Mouse (Mus musculus) olfactory bulb, adult 2 months (tissue): ENCODE results near the gene Plin5. TPM values are rescaled to one million over a fixed set of nuclear protein-coding genes. Genes with fewer than 3 reads are reported as not detected.
"Not testable (repeated sequence)": the region's sequence is repeated elsewhere in the genome, so short reads cannot be mapped to it uniquely, and the experiment has no call there.

Experiments used
- H3K27ac ChIP-seq: fragments of 200-500 bp; 2 replicates; pipeline ENCODE4 v1.5.1; 2012; ENCODE audit warnings: low read depth, low read length; ENCODE audit not compliant: insufficient read depth
- H3K4me1 ChIP-seq: fragments of 200-500 bp; 2 replicates; pipeline ENCODE4 v1.6.1; 2012; ENCODE audit warnings: low read length; ENCODE audit not compliant: control insufficient read depth, insufficient read depth
- H3K4me3 ChIP-seq: fragments of 200-500 bp; 2 replicates; pipeline ENCODE4 v1.5.1; 2012; ENCODE audit warnings: mild to moderate bottlenecking, low read depth, low read length, moderate library complexity; ENCODE audit not compliant: insufficient read depth
- CTCF ChIP-seq: fragments of 200-500 bp; IDR thresholded peaks from 2 replicates; pipeline ENCODE4 v1.5.1; 2012; ENCODE audit warnings: low read depth, mild to moderate bottlenecking, low read length, moderate library complexity; ENCODE audit not compliant: insufficient read depth
- POLR2A ChIP-seq: fragments of 200-500 bp; IDR thresholded peaks from 2 replicates; pipeline ENCODE4 v1.6.1; 2012; ENCODE audit warnings: mild to moderate bottlenecking, low read depth, low read length, moderate library complexity; ENCODE audit not compliant: insufficient read depth
- WGBS: fragments of 180-500 bp; shearing (Covaris S2); methylation state at CpG from one replicate; pipeline ENCODE4 v1.1.7; 2018; 5-methylcytosine and 5-hydroxymethylcytosine counted together
- polyA plus RNA-seq: library from polyadenylated mRNA; stranded (reverse); fragments of >200 nt; gene quantifications from 2 replicates; pipeline ENCODE4 v1.2.4, GENCODE M21; 2012; ENCODE audit warnings: low replicate concordance; ENCODE audit not compliant: missing spikeins, insufficient read depth, insufficient read length

The Plin5 gene
- polyA plus RNA-seq, 1 experiment, result not detected

DNA sequence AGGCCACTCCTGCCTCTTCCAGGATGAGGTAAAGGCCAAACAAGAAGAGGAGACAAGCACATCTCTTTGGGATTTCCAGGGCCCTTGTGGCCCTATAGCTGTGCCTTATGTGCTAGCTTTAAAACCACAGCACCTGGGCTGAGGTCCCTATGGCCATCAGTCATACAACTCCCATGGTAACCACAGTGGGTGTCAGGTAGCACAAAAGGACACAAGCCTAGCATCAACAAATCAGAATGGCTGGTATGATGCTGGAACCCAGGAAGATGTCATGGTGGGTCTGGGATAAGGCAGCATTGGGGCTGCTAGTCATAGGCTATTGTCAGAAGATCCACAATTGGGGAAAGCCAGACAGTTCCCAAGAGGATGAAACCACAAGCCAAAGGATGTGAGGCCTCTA is 46.3 kb downstream of the Plin5 start:
- peaks cover 5% of the 10 kb centered on the region for H3K4me1 ChIP-seq
- TF ChIP-seq POLR2A, result no peak
- TF ChIP-seq CTCF, result no peak
- H3K4me3 ChIP-seq, result no peak overlapping the region
- no peak overlapping the region for H3K27ac ChIP-seq

DNA sequence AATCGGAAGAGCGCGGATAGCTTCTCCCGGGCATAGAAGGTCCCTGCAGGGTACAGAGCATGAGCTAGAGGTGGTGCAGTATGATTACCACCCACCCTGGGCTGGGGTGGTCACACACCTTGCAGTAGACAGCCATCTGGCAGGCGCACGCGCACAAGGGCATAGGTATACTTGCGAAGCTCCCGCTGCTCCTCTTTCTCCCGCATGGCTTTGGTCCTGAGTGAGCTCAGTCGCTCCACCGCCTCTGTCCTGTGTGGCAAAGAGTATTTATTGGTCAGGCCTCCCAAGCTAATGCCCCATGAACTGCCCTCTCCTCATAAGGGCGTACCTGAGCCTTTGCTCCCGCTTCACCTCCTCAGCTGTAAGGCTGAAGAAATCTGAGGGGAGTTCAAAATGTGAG is 48.3 kb downstream of the Plin5 start:
- Histone ChIP-seq H3K27ac (no peak overlapping the region), H3K4me3 (no peak overlapping the region), H3K4me1 (peaks cover 2% of the 10 kb centered on the region)
- WGBS, result 95% methylated on average over 14 of the region's 14 CpGs
- TF ChIP-seq POLR2A (no peak), CTCF (no peak)

DNA sequence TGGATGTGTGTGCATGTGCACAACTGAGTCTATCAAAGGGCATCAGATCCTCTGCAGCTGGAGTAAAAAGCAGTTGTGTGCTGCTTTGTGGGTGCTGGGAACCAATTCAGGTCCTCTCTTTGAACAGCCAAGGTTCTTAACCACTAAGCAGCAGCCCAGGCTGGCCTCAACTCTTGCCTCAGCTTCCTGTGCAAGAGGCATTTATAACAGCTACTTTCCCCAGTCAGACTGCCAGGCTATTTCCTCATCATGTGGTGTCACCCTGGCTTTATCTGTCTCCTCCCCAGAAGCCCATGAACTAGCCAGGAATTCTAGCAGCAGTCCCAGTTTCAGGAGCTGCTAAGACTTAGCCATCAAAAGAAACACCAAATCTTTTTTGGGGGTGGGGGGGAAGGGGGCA is 50.9 kb downstream of the Plin5 start:
- H3K4me3 ChIP-seq, result no peak overlapping the region
- TF ChIP-seq CTCF (no peak), POLR2A (no peak)
- H3K4me1 ChIP-seq, result no peaks in the 10 kb centered on the region
- no peak overlapping the region for H3K27ac ChIP-seq

DNA sequence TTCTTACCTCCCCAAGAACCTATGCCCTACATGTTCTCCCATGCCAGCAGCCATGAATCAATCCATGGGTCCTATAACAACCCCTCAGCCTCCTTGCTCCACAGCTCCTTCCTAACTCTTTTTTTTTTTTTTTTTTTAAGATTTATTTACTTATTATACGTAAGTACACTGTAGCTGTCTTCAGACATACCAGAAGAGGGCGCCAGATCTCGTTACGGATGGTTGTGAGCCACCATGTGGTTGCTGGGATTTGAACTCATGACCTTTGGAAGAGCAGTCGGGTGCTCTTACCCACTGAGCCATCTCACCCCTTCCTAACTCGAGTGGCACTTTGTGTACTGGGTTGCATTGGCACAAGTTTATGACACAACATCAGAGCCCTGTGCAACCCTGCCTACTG is 51.7 kb downstream of the Plin5 start:
- not testable (repeated sequence) for H3K4me3 ChIP-seq, H3K27ac ChIP-seq, H3K4me1 ChIP-seq
- WGBS, result 87% methylated on average over 6 of the region's 6 CpGs

DNA sequence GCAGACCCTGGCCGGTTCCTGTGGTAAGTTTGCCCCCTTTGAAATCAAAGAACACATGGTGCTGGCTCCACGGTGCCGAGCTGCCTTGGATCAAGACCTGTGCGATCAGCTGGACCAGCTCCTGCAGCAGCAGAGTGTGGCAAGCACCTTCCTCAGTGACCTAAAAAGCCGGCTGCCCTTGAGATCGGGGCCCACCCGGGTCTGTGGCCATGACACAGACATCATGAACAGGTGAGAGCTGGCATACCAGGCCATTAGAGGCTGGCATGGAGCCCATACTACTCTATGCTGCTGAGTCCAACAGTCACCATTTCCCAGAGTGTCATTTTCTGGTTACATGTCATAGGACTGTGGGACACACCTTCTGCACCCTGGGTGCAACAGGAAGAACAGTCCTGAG is 55.3 kb downstream of the Plin5 start:
- no peak for TF ChIP-seq POLR2A
- no peak for TF ChIP-seq CTCF
- Histone ChIP-seq H3K27ac (no peak overlapping the region), H3K4me1 (no peaks in the 10 kb centered on the region), H3K4me3 (no peak overlapping the region)
- 94% methylated on average over 7 of the region's 7 CpGs for WGBS

Other genes with a start within 250 kb of the Plin5 start
- not detected in 2 replicates for gene Zfp119a, start 238.7 kb downstream of the Plin5 start, polyA plus RNA-seq
- not detected in 2 replicates for gene Zfp959, start 225.5 kb downstream of the Plin5 start, polyA plus RNA-seq
- gene Zfp119b, start 168.1 kb downstream of the Plin5 start, polyA plus RNA-seq, result not detected in 2 replicates
- not detected in 2 replicates for gene Ebi3, start 165.0 kb downstream of the Plin5 start, polyA plus RNA-seq
- gene Yju2, start 158.5 kb downstream of the Plin5 start, polyA plus RNA-seq, result not detected in 2 replicates
- not detected in 2 replicates for gene Shd, start 147.1 kb downstream of the Plin5 start, polyA plus RNA-seq
- gene Fsd1, start 131.1 kb downstream of the Plin5 start, polyA plus RNA-seq, result not detected in 2 replicates
- not detected in 2 replicates for gene Stap2, start 112.0 kb downstream of the Plin5 start, polyA plus RNA-seq
- not detected in 2 replicates for gene Mpnd, start 111.9 kb downstream of the Plin5 start, polyA plus RNA-seq
- gene Sh3gl1, start 81.0 kb downstream of the Plin5 start, polyA plus RNA-seq, result not detected in 2 replicates
- gene Chaf1a, start 77.2 kb downstream of the Plin5 start, polyA plus RNA-seq, result not detected in 2 replicates
- not detected in 2 replicates for gene Ubxn6, start 42.6 kb downstream of the Plin5 start, polyA plus RNA-seq
- 483 TPM in 1 of 2 replicates, not detected in the other for gene Hdgfl2, start 38.0 kb downstream of the Plin5 start, polyA plus RNA-seq
- not detected in 2 replicates for gene Plin4, start 7.8 kb downstream of the Plin5 start, polyA plus RNA-seq
- gene Lrg1, start 4.4 kb upstream of the Plin5 start, polyA plus RNA-seq, result not detected in 2 replicates
- gene Sema6b, start 22.7 kb upstream of the Plin5 start, polyA plus RNA-seq, result not detected in 2 replicates
- gene Tnfaip8l1, start 44.9 kb upstream of the Plin5 start, polyA plus RNA-seq, result not detected in 2 replicates
- not detected in 2 replicates for gene Mydgf, start 66.3 kb upstream of the Plin5 start, polyA plus RNA-seq
- not detected in 2 replicates for gene Dpp9, start 101.3 kb upstream of the Plin5 start, polyA plus RNA-seq
- not detected in 2 replicates for gene Fem1a, start 139.2 kb upstream of the Plin5 start, polyA plus RNA-seq
- gene Ticam1, start 159.2 kb upstream of the Plin5 start, polyA plus RNA-seq, result not detected in 2 replicates
- gene Plin3, start 175.3 kb upstream of the Plin5 start, polyA plus RNA-seq, result not detected in 2 replicates
- not detected in 2 replicates for gene Arrdc5, start 182.7 kb upstream of the Plin5 start, polyA plus RNA-seq
- not detected in 2 replicates for gene Uhrf1, start 185.7 kb upstream of the Plin5 start, polyA plus RNA-seq
- gene Kdm4b, start 208.5 kb upstream of the Plin5 start, polyA plus RNA-seq, result not detected in 2 replicates